Mouse (Mus musculus) ES-CJ7 (cell line): ENCODE data around the gene Tas2r130.

Experiments used
- DNase-seq: peaks from one replicate; pipeline ENCODE4 v3.0.0; 2011; ENCODE audit warnings: low read depth, low spot score

The Tas2r130 gene

GRCm38 (mm10) chr6:131630812-131631211 lies at the start of gene Tas2r130:
TSS of gene Tas2r130 (minus strand) at chr6:131630912.
- no peak for DNase-seq

DNA sequence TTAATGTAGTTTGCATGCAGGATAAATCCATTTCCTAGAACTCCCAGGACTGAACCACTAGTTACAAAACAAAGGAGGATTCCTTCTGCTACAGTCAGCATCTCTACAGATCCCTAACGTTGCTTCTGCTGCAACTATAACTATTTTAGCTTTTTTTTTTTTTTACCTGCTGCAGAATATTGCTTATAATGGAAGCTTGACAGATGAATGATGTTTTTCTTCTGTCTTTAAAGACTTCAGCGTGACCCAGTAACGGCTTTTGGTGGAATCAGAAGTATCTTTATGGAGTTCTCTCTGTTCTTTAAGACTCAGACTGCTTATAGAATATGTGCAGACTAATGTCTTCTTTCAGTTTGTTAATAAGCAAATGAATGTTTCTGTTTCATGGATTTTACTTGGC lies 48.1 kb upstream of the Tas2r130 start, which contains the start of gene Tas2r106:
TSS of gene Tas2r106 (minus strand) at position 101 of the 400 bp plus-strand sequence.
- no peak for DNase-seq

GRCm38 (mm10) chr6:131660049-131660448 lies 29.3 kb upstream of the Tas2r130 start, which contains the start of gene Tas2r107:
TSS of gene Tas2r107 (minus strand) at chr6:131660149.
- no peak for DNase-seq

- peak; percentile 98 for DNase-seq
These were observed 20.8 kb downstream of the Tas2r130 start for GRCm38 (mm10) chr6:131609956-131610355.

GRCm38 (mm10) chr6:131604821-131605220 lies 25.9 kb downstream of the Tas2r130 start:
- peak; percentile 76 for DNase-seq
